Mouse (Mus musculus): ENCODE results near the gene Pgc.

Pgc gene

DNA sequence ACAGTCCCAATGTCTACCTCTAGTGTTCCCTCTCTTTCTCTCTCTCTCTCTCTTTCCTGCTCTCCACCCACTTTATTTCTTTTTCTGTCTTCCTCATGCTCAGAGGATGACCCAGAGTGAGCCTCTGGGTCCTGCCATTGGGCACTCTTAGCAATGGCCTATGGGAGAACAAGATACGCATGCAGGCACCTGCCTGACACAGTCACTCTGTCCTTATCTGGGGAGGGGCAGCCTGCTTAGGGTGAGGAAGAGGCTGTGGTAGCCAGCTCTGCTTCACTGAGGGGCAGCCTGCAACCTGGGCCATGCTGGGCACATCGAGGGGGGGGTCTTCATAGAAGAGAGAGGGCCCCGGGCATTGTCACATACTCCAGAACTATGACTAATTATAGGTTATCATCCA, 23.0 kb downstream of the Pgc start:
- no peak for DNase-seq (ENCODE audit: low read depth, low spot score)

DNA sequence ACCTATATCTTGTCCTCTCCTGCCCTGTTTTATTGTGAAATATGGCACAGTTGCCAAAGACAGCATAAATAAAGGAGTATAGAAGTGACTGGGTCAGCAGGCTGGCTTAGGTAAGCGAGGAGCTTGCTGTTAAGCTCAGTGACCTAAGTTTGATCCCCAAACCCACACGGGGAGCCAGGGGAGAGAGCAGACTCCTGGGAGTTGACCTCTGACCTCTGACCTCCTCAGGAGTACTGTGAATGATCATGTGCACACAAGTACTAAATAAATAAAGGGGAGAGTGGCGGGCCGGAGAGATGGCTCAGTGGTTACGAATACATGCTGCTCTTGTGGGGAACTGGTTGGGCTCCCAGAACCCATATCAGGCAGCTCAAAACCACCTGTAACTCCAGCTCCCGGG, 23.5 kb downstream of the Pgc start:
- DNase-seq (ENCODE audit: low read depth, low spot score): no peak

DNA sequence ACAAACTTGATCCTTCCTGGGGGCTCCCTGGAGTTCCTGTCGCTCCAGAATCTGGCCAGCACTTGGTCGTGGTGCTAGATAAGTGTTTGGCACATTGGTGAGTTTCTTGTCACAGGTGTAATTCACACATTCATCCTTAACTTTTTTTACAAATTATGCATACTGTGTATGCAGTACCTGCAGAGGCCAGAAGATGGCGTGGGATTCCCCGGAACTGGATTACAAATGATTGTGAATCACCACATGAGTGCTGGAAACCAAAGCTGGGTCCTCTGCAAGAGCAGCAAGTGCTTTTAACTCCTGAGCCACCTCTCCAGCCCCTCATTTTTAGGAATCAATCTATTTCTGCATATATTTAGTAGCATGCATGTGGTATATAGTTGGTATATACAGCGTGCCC, 25.2 kb downstream of the Pgc start:
- no peak for DNase-seq (ENCODE audit: low read depth, low spot score)

DNA sequence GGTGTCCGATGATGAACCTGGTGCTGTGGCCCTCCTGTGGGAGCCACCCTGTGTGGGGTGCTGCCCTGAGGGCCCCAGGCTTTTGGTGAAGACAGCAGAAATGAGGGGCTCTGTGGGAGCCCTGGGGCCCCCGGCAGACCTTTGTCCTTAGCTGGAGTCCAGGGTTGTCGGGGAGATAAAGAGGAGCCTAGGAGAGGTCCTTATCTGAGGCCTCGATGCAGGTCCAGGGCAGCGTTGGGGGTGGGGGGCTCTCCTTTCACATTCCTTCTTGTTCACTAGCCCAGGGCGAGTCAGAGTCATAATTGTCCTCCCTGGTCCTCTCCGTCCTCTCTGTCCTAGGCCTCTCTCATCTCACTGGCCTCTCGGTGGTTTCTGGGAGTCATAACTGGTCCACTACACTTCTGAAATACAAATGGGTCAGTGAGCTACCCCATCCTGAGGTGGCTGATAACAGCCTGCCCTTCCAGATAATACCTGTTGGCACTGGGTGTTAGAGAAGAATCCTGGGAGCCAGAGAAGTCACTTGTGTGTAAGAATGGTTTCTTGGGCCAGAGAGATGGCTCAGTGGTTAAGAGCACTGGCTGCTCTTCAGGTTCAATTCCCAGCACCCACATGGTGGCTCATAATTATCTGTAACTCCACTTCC, 26.6 kb downstream of the Pgc start:
- no peak for DNase-seq (ENCODE audit: low read depth, low spot score)

DNA sequence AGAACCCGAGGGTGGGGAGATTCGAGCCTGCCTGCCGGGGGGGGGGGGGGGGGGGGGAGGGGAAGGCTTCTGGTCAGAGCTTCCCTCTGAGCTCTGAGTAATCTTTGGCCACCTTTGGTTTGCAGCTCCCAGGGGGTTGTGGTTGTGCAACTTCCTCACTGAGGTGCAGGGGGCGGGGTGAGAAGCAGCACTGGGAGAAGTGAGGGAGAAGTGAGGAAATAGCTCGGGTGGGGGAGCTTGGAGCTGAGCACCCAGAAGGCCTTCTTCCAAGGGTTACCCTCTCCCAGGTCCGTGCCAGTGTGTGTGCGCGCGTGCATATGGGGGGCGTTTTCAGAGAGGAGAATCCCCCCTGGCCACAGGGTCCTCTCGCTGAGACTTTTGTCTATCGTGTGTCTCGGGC, 27.6 kb downstream of the Pgc start:
- DNase-seq (ENCODE audit: low read depth, low spot score): no peak

DNA sequence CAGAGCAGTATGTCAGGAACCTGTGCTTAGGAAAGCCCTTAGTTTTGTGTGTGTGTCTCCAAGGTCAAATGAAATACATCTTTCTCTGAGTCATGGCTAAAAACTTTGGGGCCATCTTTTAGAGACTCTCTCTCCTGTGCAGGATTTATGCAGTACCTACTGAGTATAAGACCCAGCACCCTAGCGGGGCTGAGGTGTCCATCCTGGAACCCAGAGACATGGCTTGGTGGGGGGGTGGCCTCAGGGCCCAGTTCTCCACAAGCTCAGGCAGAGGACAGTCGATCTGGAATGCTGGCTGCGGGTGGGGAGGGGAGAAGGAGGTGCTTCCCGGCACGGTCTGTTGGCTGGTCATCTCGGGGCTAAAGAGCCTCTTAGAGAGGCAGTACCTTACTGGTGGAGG, 29.7 kb downstream of the Pgc start:
- no peak for DNase-seq (ENCODE audit: low read depth, low spot score)

DNA sequence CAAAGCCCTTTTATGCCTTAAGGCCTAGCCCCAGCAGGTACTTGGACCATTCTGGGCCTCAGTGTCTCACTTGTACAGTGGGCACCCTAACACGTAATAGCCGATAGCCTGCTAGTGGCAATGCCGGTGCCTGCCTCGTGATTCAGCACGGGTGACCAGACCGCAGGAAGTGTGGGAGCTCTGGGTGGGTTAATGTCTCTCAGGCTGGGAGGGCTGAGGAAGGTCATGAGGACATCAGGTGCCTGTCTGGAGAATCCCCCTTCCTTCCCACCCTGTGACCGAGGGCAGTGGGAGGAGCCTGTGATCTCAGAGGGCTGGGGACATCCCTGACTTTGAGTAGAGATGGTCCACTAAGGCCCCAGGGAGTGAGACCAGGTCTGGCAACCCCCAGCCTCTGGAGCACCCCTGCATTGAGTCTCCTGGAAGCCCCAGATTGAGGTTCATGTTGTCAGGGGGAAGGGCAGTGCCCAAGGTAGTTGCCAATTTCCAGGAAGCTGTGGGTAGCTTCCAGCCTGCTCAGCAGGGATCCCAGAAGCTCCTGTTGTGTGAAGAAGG, 30.5 kb downstream of the Pgc start:
- DNase-seq (ENCODE audit: low read depth, low spot score): no peak

DNA sequence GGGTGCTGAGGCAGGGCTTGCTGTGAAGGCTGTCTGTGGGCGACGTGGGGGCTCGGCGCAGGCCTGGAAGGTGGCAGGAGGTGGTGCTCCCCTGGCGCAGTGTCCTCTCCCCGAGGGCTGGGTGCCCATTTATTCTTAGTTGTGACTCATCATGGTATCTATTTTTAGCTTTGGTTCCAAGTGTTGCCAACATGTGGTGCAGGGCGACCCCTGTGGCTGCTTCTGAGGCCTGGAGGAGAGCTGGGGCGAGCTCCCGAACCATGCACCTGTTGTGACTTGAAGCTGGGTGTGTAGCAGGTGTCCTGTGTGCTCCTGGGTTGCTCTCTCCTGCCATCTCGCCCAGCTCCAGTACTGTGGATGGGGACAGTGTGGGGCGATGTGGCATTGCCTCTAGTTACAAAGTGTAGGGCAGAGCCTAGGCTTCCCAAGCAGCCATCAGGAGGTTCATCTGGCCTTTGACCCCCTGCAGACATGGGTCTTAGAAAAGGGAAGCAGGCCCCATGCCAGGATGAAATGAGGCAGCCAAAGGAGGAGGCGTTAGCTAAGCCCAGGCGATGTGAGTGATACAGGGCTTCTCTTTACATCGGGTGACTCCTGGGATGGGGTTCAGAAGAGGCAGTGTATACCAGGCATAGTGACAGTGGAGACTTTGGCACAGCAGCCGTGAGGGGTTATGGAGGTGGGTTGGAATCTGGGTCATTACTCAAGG, 33.2 kb downstream of the Pgc start:
- DNase-seq (ENCODE audit: low read depth, low spot score): no peak

DNA sequence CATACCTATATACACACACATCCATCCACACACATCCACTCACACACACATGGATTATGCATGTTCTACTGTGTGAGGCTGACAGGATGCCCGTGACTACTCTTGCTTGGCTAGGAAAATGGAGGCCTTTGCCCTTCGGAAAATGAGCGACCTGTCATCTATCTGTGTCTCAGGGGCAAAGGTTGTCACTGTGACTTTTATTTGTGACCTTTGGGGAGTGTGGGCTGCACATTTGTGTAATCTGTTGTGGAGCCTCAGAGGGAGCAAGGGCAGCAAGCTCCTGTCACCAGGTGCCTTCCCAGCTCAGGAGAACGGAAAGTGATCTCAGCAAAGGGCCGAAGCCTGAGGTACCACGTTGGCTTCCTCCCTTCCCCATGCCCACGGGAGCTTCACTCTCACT, 35.4 kb downstream of the Pgc start:
- DNase-seq (ENCODE audit: low read depth, low spot score): no peak

DNA sequence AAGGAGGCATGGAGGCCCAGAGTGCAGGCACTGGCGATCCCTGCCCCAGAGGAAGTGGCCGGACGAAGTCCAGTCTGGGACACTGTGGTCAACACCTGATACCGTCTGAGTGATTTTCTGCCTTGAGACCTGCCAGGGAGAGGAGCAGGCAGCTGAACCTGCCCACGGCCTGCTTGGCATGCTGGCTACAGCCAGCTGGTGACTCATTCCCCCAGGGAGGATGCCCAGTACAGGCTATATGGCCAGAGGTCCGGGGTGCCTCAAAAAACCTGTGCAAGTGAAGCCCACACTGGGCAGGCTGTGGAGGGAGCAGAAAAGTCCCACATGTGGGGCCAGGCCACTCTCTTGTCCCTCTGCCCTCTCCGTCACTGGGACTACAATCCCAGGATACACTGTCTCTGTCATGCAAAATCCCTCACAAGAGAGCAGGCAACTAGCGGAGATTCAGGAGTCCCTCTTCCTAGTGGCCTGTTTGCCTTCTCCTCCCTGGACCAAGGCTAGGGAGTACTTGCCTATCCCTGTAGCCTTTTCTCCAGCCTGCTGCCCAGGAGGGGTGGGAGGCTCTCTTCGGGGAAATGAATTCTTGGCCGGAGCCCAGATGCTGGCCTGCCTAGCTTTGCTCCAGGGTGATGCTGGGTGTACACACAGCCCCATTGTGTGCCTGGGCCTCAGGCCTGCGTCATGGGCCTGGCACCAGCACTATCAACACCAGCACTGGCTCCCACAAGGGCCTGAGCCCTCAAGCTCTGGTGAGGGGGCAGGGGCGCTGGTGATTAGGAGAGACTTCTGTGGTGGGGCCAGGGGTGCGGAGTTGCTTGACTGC, 36.1 kb downstream of the Pgc start:
- no peak for DNase-seq (ENCODE audit: low read depth, low spot score)

DNA sequence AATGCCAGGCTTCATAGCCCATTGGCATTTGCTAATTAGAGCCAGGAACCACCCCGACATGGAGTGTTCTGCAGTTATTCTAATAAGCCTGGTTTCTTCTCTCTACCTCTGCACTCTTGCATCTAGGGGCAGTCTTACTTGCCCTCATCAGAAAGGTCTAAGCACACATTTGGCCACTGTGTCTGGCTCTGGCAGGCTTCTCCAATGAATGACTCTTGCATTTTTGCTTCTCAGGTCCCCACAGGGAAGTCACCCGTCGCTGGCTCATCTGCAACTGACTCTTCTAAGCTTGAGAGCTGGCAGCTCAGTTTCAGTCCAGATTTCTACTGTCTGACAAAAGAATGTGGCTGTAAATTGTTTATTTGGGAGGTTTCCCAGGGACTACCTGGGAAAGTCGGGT, 39.3 kb downstream of the Pgc start:
- DNase-seq (ENCODE audit: low read depth, low spot score): no peak

DNA sequence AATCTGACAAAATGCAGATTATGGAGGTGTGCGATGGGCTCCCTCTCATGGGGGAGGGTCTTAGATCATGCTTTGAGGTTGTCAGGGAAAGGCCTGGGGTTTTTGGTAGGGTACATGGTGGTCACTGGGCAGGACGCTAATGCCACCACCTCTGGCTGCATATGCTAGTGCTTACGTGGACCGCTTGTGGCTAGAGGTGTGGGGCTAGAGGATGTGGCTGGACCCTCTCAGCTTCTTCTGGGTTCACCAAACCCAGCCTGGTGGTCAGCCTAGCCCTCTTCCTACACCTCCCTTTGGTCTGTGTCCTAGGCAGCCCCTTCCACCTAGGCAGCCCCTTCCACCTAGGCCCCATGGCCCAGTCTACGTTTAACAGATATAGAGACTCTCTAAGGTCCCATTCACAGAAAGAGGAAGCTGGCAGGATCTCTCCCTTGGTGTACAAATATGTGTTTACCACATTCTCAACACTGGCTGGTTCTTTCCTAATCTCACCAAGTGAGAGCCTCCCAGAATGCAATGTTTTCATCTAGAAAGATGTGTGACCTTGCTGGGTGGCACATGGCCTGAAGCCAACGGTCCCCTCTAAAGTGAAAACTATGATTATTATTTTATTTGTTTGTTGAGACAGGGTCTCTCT, 39.9 kb downstream of the Pgc start:
- no peak for DNase-seq (ENCODE audit: low read depth, low spot score)

DNA sequence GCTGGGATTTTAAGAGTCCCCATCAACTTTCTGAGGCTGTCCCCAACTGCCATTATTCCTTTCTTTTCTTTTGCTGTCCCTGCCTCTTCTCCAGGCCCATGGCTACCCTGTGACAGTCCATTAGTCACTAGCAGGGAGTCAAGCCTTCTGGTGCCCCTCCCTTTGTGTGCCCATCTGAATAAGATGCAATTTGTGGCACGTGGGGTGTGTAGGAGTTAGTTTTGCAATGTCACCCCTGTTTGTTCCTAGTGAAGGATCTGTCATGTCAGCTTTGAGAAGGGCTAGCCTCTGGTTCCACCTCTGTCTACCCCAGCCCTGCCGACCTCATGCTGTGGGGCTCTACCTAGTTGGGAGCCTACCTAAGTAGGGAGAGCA, 40.4 kb downstream of the Pgc start:
- DNase-seq (ENCODE audit: low read depth, low spot score): no peak

DNA sequence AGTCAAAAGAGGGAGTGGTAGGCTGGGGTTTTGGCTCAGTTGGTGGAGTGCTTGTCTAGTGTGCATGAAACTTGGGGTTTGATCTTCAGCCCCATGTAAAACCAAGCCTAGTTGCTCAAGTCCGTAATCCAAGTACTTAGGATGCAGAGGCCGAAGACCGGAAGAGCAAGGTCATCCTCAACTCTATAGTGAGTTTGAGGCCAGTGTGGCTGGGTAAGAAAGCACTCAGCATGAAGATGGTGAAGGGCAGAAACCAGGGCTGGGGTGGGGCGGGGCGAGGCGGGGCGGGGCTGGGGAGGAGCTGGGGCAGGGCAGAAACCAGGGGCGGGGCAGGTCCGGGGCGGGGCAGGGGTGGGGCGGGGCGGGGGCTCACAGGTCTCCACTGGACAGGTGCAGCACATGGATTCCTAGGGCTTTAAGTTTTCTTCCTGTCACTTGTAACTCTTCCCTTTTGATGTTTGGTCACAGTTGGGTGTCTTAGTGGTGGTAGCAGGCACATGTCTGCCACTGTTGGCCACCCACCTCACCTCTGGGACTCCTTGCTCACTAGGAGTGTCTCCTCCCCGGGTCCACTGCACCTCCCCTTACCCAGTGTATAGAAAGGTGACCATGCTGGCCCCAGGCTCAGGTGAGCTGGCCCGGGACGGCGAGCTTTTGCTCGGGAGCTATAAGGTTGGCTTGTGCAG, 41.0 kb downstream of the Pgc start:
- DNase-seq (ENCODE audit: low read depth, low spot score): no peak

DNA sequence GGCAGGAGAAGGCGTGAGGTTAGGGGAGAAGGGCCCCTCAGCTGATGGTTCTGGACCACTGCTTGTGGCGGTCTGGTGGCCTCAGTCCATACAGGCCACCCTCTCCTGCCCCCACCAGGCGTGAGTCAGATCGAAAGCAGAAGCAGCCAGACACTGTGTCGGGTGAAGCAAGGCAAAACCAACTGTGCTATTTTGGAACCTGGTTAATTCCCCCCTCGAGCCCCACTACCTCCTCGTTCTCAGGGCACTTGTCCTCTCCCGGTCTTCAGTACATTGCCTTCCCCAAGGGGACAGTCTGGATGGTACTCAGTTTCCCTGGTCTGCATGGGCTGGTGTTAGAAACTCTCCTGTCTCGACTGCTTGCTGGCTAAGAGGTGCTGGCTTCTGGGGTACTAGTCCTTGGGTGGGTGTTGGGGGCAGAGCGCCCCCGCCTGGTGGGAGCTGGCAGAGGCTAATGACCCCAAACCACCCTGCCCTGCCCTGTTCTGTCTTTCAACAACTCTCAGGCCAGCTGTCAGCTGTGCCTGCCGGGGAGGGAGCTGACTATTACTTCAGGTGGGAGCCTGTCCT, 42.1 kb downstream of the Pgc start:
- no peak for DNase-seq (ENCODE audit: low read depth, low spot score)

DNA sequence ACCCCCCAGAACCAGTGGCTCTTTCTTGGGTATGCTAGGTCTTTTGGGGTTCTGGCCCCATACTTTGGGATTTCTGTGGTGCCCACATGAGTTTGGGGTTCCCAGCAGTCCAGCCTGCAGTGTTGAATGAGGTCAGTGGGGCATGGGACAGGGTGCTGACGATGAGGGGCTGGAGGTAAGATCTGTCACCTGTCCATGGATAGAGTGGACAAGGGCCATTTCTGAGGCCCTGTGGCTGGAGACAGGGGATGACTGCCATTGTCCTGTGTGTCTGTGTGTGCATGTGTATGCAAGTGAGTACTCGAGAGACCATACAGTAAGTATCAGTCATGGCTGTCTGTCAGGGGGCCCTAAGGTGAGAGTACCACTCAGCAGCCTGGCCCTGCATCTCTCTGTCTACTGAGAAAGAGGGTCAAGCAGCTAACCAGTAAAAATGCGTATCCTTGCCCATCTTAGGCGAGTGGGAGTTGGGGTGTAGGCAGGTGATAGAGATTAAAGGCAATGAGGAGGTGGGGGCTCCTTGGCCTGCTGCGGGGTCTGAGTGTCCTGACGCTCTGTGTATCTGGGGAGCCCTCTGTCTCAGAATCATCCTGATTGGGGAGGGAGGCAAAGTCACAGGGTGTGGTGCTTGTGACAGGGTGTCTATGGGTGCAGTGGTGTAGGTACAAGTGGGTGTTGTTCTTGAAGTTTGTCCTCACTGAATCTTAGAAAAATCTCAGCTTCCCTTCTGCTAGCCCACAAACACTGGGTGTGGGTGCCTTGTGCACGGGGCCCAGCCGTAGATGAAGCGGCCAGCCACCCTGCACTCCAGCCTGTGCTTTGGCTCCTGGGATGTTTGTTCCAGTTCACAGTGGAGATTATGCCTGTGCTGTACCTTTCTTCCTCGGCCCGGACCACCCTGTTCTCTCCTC, 43.0 kb downstream of the Pgc start:
- DNase-seq (ENCODE audit: low read depth, low spot score): no peak

DNA sequence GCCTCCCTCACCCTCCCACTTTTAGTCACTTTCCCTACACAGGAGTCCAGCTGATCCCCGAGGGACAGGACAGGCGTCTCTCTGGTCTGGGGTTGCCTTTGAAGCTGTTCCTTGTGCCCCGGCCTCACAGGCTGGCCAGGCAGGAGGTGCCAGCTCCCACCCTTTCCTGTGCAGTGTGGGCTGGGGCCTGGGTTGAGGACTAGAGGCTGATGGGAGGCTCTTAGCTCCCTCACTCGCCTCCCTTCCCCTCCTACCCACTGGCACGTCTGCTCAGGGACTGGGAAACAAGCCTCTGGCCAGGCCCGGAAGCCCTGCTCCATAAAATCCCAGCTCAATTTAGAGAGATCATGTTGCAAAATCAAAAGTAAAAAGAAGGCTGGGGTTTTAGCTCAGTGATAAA, 47.0 kb downstream of the Pgc start:
- no peak for DNase-seq (ENCODE audit: low read depth, low spot score)

DNA sequence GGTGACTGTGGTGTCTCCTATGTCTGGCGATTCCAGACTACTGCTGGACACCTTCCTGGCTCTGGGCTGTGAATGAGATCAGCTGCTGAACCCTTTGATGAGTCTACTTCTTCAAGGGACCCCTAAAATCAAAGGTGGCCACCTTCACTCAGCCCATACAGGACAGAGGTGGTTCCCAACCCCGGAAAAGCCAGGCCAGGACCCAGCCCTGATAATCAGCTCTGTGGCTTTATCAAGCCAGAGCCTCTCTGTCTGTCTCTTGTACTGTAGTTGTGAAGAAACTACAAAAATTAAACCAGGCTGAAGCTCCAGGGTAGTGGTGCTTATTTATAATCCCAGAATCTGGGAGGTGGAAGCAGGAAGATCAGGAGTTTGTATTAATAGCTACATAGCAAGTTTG, 50.5 kb downstream of the Pgc start:
- DNase-seq (ENCODE audit: low read depth, low spot score): no peak

DNA sequence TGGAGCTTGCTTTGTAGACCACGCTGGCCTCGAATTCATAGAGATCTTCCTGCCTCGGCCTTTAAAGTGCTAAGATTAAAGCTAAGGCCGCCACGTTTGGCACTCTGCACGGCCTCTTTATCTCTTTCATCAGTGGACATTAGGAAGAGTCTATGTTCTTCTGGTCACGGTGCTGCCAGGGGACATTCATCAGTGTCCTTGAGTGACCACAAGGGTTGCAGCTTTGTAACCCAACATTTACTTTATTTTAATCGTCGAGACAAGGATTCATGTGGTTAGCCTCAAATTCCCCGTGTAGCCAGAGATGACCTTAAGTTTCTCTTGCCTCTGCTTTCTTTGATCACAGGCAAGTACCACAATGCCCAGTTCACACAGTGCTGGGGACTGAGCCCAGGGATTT, 53.8 kb downstream of the Pgc start:
- no peak for DNase-seq (ENCODE audit: low read depth, low spot score)

DNA sequence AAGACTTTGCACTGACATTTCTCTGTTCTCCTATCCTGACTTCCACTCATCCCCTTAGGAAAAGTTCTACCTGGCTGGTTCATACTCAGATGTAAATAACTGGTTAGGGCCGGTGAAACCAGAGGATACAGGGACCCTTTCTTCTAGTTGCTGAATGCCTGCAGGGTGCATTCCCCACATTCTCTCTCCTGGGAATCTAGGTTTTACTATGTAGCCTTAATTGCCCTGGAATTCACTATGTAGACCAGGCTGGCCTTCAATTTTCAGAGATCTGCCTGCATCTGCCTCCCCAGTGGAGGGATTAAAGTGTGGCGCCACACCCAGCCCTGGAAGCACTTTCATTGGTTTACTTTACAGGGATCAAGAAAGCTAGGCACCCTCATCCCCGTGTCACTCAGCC, 55.8 kb downstream of the Pgc start:
- no peak for DNase-seq (ENCODE audit: low read depth, low spot score)
